Comparison of ENCODE assay signal across 24 mouse cellular contexts in the genomic region with DNA sequence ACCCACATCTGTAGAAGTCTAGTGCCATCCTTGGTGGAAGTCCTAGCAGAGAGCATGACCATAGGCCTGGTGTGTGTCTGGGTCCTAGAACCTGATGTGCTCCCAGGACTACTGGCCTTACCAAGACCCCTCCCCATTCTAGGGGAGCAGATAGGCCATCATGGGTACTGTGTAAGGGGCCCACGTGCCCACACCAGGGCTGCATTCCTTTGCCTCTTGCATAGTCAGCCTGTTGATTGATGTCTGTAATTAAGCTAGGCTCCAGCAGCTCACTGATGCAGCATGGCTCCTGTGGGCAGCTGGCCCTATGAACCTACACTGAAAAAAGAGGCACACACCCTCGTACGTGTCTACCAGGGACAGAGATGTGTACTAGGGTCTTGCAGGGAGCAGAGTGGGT.
DNase-seq lines count a peak whose midpoint lies in the region; ATAC-seq and TF ChIP-seq lines count a peak whose summit lies in the region.
"Had no signal": no experiment of that assay in that cellular context is flagged by ENCODE, and none has a peak within 500 bp of the region (broad histone marks: within the 10 kb centered on the region; RNA-seq: fewer than 3 reads in every experiment).

No protein-coding gene starts in this region.

- no peak for ATAC-seq in embryonic facial prominence, embryonic 13.5 days (ENCODE audit: insufficient number of reproducible peaks, insufficient read depth, low FRiP score, low TSS enrichment, low read depth)
- peak; percentile 78 for ATAC-seq in kidney, embryonic 14.5 days (ENCODE audit: low FRiP score, low TSS enrichment)
- ATAC-seq in stomach, postnatal 0 days (ENCODE audit: low FRiP score, low TSS enrichment) = no peak
- ATAC-seq: forebrain, embryonic 14.5 days; lung, postnatal 0 days had no signal

- no peak overlapping the region for H3K4me2 ChIP-seq in embryonic facial prominence, embryonic 13.5 days
- H3K4me2 ChIP-seq in kidney, embryonic 14.5 days (replicated peaks; ENCODE audit: low read depth, low read length) = no peak overlapping the region
- H3K4me2 ChIP-seq in stomach, postnatal 0 days (replicated peaks; ENCODE audit: low read depth) = no peak overlapping the region
- H3K4me2 ChIP-seq: embryonic facial prominence, embryonic 12.5 days; hindbrain, embryonic 13.5 days; midbrain, embryonic 12.5 days had no signal

- intact Hi-C loops in left cerebral cortex, adult 2 months (cut with DNase I) = no loop called here

- H3K4me1 ChIP-seq in embryonic facial prominence, embryonic 13.5 days = peaks cover 57% of the 10 kb centered on the region
- peaks cover 48% of the 10 kb centered on the region for H3K4me1 ChIP-seq in embryonic facial prominence, embryonic 10.5 days
- peaks cover 7% of the 10 kb centered on the region; the same call in 1 of the 2 replicates for H3K4me1 ChIP-seq in kidney, embryonic 14.5 days (ENCODE audit: control insufficient read depth, insufficient read depth, low read length)
- H3K4me1 ChIP-seq in stomach, postnatal 0 days (replicated peaks; ENCODE audit: control insufficient read depth, insufficient read depth) = peaks cover 7% of the 10 kb centered on the region
- H3K4me1 ChIP-seq: midbrain, embryonic 12.5 days had no signal

- DNase-seq in embryonic facial prominence, embryonic 10.5 days (ENCODE audit: low spot score) = no peak
- DNase-seq in kidney, postnatal 14 days = no peak
- DNase-seq in urinary bladder, postnatal 14 days (ENCODE audit: low spot score) = peak; percentile 1
- no peak for DNase-seq in urinary bladder, postnatal 4 days (ENCODE audit: low spot score in 2 of 2)
- peak; percentile 7 for DNase-seq in stomach, postnatal 0 days (ENCODE audit: low spot score)
- no peak for DNase-seq in left cerebral cortex, adult 2 months (ENCODE audit: extremely low spot score in 1 of 2, low spot score in 2 of 2)
- DNase-seq: adrenal gland, postnatal 14 days; cerebellum, adult 2 months; cerebellum, postnatal 25 days; heart, postnatal 36 days; liver; right cerebral cortex, postnatal 25 days; spleen, adult 18-20 months; thymus, postnatal 25 days had no signal

- WGBS in embryonic facial prominence, embryonic 13.5 days = 48% methylated on average over 3 of the region's 3 CpGs
- 68% methylated on average over 3 of the region's 3 CpGs for WGBS in embryonic facial prominence, embryonic 10.5 days
- 31% methylated on average over 3 of the region's 3 CpGs for WGBS in kidney, embryonic 14.5 days
- 39% methylated on average over 3 of the region's 3 CpGs for WGBS in stomach, postnatal 0 days

- no peak overlapping the region for H3K4me3 ChIP-seq in embryonic facial prominence, embryonic 13.5 days
- H3K4me3 ChIP-seq in embryonic facial prominence, embryonic 10.5 days = no peak overlapping the region
- H3K4me3 ChIP-seq in kidney, embryonic 14.5 days (ENCODE audit: low read length) = no peak overlapping the region
- no peak overlapping the region for H3K4me3 ChIP-seq in stomach, postnatal 0 days (ENCODE audit: low read depth, low read length)
- no peak overlapping the region for H3K4me3 ChIP-seq in left cerebral cortex, adult 2 months
- H3K4me3 ChIP-seq: embryonic facial prominence, embryonic 12.5 days; hindbrain, embryonic 13.5 days; layer of hippocampus, adult 2 months; midbrain, embryonic 12.5 days had no signal

- TF ChIP-seq EP300 in stomach, postnatal 0 days (optimal IDR thresholded peaks at IDR 0.05) = no peak

- TF ChIP-seq CTCF in stomach, postnatal 0 days (IDR thresholded peaks at IDR 0.05; ENCODE audit: low read depth) = no peak
- TF ChIP-seq CTCF in left cerebral cortex, adult 2 months (IDR thresholded peaks at IDR 0.05) = no peak

- H3K9me3 ChIP-seq in embryonic facial prominence, embryonic 13.5 days = no peaks in the 10 kb centered on the region
- no peaks in the 10 kb centered on the region for H3K9me3 ChIP-seq in embryonic facial prominence, embryonic 10.5 days
- H3K9me3 ChIP-seq in kidney, embryonic 14.5 days (ENCODE audit: control insufficient read depth, low read length) = no peaks in the 10 kb centered on the region
- H3K9me3 ChIP-seq in stomach, postnatal 0 days (ENCODE audit: control insufficient read depth, low read length) = no peaks in the 10 kb centered on the region
- H3K9me3 ChIP-seq: embryonic facial prominence, embryonic 12.5 days; hindbrain, embryonic 13.5 days; midbrain, embryonic 12.5 days had no signal

- H3K27me3 ChIP-seq in embryonic facial prominence, embryonic 13.5 days = no peaks in the 10 kb centered on the region
- H3K27me3 ChIP-seq in embryonic facial prominence, embryonic 10.5 days (replicated peaks; ENCODE audit: low read depth, poor library complexity, severe bottlenecking) = no peaks in the 10 kb centered on the region
- H3K27me3 ChIP-seq in kidney, embryonic 14.5 days (ENCODE audit: control insufficient read depth, insufficient read depth, low read length) = no peaks in the 10 kb centered on the region
- no peaks in the 10 kb centered on the region for H3K27me3 ChIP-seq in stomach, postnatal 0 days (ENCODE audit: control insufficient read depth, insufficient read depth, low read length)
- H3K27me3 ChIP-seq: embryonic facial prominence, embryonic 12.5 days; hindbrain, embryonic 13.5 days; midbrain, embryonic 12.5 days had no signal

- no peaks in the 10 kb centered on the region for H3K36me3 ChIP-seq in embryonic facial prominence, embryonic 13.5 days
- H3K36me3 ChIP-seq in embryonic facial prominence, embryonic 10.5 days (replicated peaks) = peaks cover 67% of the 10 kb centered on the region
- no peaks in the 10 kb centered on the region for H3K36me3 ChIP-seq in kidney, embryonic 14.5 days (ENCODE audit: control insufficient read depth, insufficient read depth, low read length)
- H3K36me3 ChIP-seq in stomach, postnatal 0 days (ENCODE audit: control insufficient read depth, insufficient read depth, low read length) = no peaks in the 10 kb centered on the region
- H3K36me3 ChIP-seq: embryonic facial prominence, embryonic 12.5 days; hindbrain, embryonic 13.5 days had no signal

- H3K9ac ChIP-seq in embryonic facial prominence, embryonic 13.5 days = no peak overlapping the region
- H3K9ac ChIP-seq in kidney, embryonic 14.5 days (ENCODE audit: low read depth, low read length) = no peak overlapping the region
- H3K9ac ChIP-seq in stomach, postnatal 0 days (ENCODE audit: low read length) = no peak overlapping the region
- H3K9ac ChIP-seq: embryonic facial prominence, embryonic 12.5 days; hindbrain, embryonic 13.5 days; midbrain, embryonic 12.5 days had no signal

- H3K27ac ChIP-seq in embryonic facial prominence, embryonic 13.5 days = peak overlapping the region; percentile 71; the same call in 1 of the 2 replicates
- H3K27ac ChIP-seq in embryonic facial prominence, embryonic 10.5 days (replicated peaks) = no peak overlapping the region
- no peak overlapping the region for H3K27ac ChIP-seq in kidney, embryonic 14.5 days (ENCODE audit: low read depth, low read length)
- no peak overlapping the region for H3K27ac ChIP-seq in stomach, postnatal 0 days (replicated peaks)
- H3K27ac ChIP-seq in left cerebral cortex, adult 2 months = no peak overlapping the region
- H3K27ac ChIP-seq: embryonic facial prominence, embryonic 12.5 days; hindbrain, embryonic 13.5 days; kidney, postnatal 0 days; layer of hippocampus, adult 2 months; macrophage; midbrain, embryonic 12.5 days had no signal

Comparison
In these comparisons a context has a peak if more than half of its experiments do, and no peak if none do; other contexts are left out.
1. DNase-seq: peak in urinary bladder, postnatal 14 days (single experiment) and stomach, postnatal 0 days (single experiment); none in embryonic facial prominence, embryonic 10.5 days (single experiment), kidney, postnatal 14 days (single experiment), urinary bladder, postnatal 4 days (0 of 2) and left cerebral cortex, adult 2 months (0 of 2).